Mouse (Mus musculus) naive thymus-derived CD4-positive, alpha-beta T cell, adult 5 months (primary cell): ENCODE results near the gene Smtnl2. TPM values are rescaled to one million over a fixed set of nuclear protein-coding genes. Genes with fewer than 3 reads are reported as not detected.

Experiments
- polyA plus RNA-seq: library from polyadenylated mRNA; unstranded; fragments of 100-300 nt; shearing (Covaris generic); gene quantifications from one replicate; pipeline ENCODE4 v1.2.1, GENCODE M21; 2017

Gene Smtnl2
- not detected for polyA plus RNA-seq

DNA sequence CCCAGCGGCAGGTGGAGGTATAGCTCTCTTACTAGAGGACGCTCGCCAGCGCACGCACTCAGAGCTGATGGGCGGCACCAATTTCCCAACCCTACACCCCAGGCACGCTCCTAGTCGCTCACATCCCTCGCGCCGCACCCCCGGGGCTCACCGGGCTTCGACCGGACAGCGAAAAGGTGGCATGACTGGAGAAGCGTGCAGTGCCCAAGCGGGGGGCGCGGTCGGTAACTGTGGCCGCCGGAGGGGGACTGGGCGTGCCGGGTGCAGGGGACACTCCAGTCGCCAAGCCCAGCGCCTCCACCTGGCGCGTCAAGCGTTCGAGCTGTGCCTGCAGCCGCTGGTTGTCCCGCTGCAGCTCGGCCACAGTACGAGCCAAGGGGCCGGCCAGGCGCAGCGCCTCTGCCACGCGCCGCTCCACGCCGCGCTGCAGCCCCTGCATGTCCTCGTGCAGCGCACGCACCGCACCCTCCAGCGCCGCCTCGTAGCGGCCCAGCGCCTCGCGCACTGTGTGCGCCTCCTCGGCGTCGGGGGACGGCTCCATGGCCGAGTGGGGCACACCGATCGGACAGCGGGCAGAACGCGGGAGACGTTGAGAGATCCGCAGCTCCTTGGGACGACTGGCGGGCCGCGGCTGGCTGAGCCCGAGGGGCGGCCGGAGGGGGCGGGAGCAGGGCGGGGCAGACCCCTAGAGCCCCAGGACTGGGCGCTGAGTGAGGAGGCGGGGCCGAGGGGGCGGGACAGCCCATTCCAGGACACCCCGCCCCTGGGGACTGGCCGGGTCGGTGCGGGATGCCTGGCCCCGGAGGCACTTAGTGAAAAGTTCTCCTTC, at the start of gene Smtnl2:
Gene Smtnl2 (minus strand): TSS at position 621 of the 829 bp plus-strand sequence.

DNA sequence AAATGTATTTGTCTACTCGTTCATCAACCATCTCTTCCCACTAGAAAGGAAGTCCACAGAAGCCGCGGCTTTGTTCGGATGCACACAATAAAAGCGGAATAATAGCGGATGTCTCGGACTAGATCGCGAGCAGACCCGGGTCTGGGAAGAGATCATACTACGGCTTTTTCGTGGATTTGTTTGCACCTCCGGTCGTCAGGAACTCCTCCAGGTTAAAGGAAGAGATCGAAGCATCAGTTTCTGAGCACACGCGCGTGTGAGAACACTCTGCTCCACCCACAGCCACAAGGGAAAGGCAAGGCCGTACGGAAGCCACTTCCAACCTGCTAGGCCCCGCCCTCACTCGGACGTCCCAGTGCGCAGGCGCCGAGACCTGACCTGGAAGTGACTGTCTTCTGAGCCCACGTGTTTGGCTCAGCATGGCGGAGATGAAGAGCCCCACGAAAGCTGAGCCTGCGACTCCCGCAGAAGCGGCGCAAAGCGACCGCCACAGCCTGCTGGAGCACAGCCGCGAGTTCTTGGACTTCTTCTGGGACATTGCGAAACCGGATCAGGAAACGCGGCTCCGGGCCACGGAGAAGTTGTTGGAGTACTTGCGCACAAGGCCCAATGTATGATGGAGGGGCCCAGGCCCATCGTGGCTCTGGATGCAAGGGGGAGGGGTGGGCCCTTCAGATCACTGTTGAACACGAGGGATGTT, 29.6 kb upstream of the Smtnl2 start, which contains the start of gene Mybbp1a:
Gene Mybbp1a (plus strand): TSS at position 391 of the 700 bp plus-strand sequence.

DNA sequence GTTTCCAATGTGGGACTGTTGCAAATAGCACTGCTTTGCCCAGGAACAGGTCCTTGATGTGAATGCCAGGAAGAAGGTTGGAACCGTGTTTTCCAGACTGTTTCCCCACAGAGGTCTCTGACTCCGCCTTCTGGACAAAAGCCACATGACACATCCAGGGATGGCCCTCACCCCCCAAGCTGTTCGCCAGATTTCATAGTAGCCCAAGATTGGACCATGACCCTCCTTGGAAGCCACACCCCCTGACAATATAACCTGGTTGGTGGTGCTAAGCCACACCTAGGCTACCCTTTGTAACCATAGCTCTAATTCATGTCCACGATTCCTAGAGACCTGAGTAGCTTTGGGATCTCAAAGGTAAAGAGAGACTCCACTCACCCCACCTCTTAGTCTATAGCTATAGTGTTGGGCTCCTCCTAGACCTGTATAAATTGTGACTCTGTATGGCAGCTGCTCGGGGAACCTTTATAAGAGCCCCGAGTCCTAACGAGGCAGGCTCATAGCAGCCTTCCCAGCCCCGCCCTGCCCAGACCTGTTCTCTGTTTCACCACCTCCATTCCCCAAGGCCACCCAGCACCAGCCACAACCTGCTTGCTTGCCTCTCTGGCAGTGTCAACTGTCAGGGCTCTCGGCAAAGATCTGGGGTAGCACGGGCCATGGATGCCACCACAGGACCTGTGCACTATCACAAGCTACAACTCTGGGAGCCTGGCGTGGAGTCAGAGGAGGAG, 23.6 kb upstream of the Smtnl2 start, which contains the start of gene Ggt6:
Gene Ggt6 (plus strand): TSS at position 564 of the 731 bp plus-strand sequence.

DNA sequence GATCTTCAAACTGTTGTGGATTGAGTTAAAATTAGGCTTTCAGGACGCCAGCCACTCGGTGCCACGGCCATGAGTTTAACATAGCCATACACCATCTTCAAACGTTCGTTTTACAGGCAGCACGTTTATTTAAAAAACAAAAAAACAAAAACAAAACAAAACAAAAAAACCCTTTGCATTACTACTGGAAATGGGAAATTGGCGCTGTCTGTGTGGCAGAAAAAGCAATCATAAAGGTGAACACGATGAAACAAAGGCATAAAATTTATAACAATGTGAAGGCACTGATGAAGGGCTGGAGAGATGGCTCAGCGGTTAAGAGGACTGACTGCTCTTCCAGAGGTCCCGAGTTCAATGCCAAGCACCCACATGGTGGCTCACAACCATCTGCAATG, 49.2 kb downstream of the Smtnl2 start, which contains the start of gene Tekt1:
Gene Tekt1 (minus strand): TSS at position 96 of the 395 bp plus-strand sequence.

Other genes with a start within 250 kb of the Smtnl2 start
- gene Gm43951, start 204.9 kb downstream of the Smtnl2 start, polyA plus RNA-seq, result not detected
- gene 4933427D14Rik, start 204.3 kb downstream of the Smtnl2 start, polyA plus RNA-seq, result 10.4 TPM
- 51.1 TPM for gene Txndc17, start 204.2 kb downstream of the Smtnl2 start, polyA plus RNA-seq
- gene Med31, start 196.1 kb downstream of the Smtnl2 start, polyA plus RNA-seq, result 17.9 TPM
- gene Slc13a5, start 144.5 kb downstream of the Smtnl2 start, polyA plus RNA-seq, result not detected
- 32.4 TPM for gene Xaf1, start 110.1 kb downstream of the Smtnl2 start, polyA plus RNA-seq
- not detected for gene Fbxo39, start 97.3 kb downstream of the Smtnl2 start, polyA plus RNA-seq
- not detected for gene Tekt1, start 49.3 kb downstream of the Smtnl2 start, polyA plus RNA-seq
- gene Ggt6, start 23.8 kb upstream of the Smtnl2 start, polyA plus RNA-seq, result not detected
- gene Mybbp1a, start 29.6 kb upstream of the Smtnl2 start, polyA plus RNA-seq, result 121 TPM
- not detected for gene Spns2, start 78.2 kb upstream of the Smtnl2 start, polyA plus RNA-seq
- 0.60 TPM for gene Spns3, start 138.8 kb upstream of the Smtnl2 start, polyA plus RNA-seq
- gene Ube2g1, start 195.6 kb upstream of the Smtnl2 start, polyA plus RNA-seq, result 78.0 TPM